Mouse (Mus musculus): Measurements from ENCODE around the gene Trak2.
A peak's percentile ranks its signal among the peaks of the same experiment; 100 is the strongest.
"Not testable (repeated sequence)": the region's sequence is repeated elsewhere in the genome, so short reads cannot be mapped to it uniquely, and the experiment has no call there.

Gene Trak2

GRCm38 (mm10) chr1:58885646-58886045 lies 87.6 kb downstream of the Trak2 start:
- no peak for DNase-seq

DNA sequence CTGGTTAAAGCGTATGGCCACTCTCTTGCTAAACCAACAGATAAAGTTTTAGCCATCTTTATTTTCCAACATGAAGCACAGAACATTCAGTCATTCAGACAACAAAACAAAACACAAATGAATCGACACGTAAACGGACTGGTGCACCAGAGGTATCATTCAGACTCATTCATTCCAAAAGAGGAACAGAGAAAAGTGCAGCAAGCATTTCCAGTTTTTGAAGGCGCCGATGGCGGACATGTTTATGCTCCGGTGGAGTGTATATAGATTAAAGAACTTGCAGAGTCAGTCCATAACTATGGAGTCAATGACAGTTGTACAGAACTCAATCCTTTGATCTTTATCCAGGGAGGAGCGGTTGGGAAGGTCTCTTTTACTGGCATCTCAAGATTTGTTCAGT lies 90.0 kb downstream of the Trak2 start:
- DNase-seq = not testable (repeated sequence)

GRCm38 (mm10) chr1:58879291-58879690 lies 93.9 kb downstream of the Trak2 start:
- DNase-seq = not testable (repeated sequence)

DNA sequence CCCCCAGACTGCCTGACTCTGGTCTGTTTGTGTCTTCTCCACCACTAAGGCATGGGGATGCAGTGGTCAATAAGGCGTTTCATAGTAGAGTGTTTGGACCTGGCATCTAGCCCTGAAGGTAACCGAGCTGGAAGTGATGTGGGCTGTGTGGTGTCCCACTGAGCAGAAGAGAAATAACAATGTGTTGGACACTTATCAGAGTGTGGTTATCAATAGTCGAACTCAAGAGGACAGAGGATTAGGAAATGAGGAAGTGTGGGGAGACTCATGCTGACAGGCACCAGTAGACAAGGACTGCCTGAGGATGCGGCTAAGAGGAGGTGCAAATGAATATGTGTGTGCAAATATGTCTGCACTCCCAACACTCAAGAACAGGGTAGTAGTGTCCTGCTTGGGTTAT lies 96.7 kb downstream of the Trak2 start:
- DNase-seq = not testable (repeated sequence)

DNA sequence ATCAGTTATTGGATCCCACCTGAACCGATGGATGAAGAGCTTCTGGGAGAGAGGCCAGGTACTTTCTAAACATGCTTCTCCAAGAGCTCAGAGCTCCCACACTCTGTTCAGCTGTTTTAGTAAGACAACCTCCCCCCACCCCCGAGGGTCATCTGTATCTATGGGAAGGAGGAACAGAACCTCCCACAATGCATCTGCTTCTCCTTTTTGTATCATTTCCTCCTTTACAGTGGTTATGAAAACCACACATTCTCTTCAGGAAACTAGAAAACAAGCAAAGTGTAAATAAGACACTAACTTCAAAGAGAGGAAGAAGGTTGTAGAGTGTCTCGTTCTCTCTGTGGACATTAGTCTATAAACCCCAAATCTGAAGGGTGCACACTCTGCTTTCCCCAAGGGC lies 112.6 kb downstream of the Trak2 start:
- DNase-seq = not testable (repeated sequence)

GRCm38 (mm10) chr1:58859738-58860365 lies 113.4 kb downstream of the Trak2 start:
- DNase-seq = peak; percentile 48

GRCm38 (mm10) chr1:58859131-58859530 lies 114.1 kb downstream of the Trak2 start:
- DNase-seq = not testable (repeated sequence)

- not testable (repeated sequence) for DNase-seq
These were observed 116.4 kb downstream of the Trak2 start for GRCm38 (mm10) chr1:58856811-58857210.

Data from thymus, postnatal 25 days (tissue).